Mouse (Mus musculus) layer of hippocampus, adult 18-20 months (tissue): ENCODE measurements at regions not wholly inside any gene's neighbourhood (a gene's known extent, or its start where the extent isn't known, plus 50 kb on each side); places are given as distances from the start of the nearest gene placed in this dataset.

ENCODE experiments used
- DNase-seq, 2 experiments: peaks; one replicate each; pipeline ENCODE4 v3.0.0; 2022; ENCODE audit warnings: low spot score in 2 of 2

DNA sequence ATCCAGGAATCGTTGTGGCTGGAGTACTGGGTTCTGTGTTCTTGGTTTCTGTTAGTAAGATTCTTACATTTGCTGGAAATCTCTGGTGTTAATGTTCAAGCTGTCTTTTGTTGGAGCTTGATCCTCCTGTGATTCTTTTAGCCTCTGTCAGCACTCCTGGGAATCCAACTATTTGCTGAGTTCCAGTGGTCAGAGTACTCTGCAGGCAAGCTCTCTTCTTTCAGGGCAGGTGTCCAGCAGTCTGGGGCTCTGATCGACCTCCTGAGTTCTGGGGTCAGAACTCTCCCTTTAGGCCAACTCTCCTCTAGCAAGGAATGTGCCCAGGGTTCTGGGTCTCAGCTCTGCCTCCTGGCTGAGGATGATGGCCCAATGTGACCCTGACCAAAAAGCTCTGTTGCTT is 1857.2 kb upstream of the Pcdh17 start:
- no peak for DNase-seq

DNA sequence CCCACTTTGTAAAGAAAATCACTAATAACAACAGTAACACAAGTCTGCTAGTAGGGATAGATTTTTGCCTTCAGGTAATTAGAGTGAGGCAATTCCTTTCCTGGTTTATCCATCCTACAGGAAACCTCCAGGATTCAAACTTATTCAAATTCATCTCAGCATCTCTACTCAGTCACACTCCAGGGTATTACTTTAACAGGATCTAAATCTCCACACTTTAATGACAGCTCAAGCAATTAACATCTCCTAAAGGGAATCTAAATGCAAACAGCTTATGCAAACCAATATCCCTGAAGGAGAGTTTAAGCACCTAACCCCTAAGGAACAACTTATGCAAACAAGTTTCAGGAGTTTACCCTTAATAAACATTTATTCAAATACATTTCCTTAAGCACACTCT is 1835.7 kb upstream of the Pcdh17 start:
- no peak for DNase-seq

DNA sequence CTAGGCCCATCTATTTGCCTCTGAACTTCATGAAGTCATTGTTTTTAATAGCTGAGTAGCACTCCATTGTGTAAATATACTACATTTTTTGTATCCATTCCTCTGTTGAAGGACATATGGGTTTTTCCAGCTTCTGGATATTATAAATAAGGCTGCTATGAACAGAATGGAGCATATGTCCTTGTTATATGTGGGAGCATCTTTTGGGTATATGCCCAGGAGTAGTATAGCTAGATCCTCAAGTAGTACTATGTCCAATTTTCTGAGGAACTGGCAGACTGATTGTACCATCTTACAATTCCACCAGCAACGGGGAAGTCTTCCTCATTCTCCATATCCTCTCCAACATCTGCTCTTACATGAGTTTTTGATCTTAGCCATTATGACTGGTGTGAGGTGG is 1832.6 kb upstream of the Pcdh17 start:
- DNase-seq = peak in 1 of 2 experiments; percentile 3
